Mouse (Mus musculus): ENCODE data around the gene Uck2. TPM values are rescaled to one million over a fixed set of nuclear protein-coding genes. Genes with fewer than 3 reads are reported as not detected.

Gene Uck2
- polyA plus RNA-seq, 1 experiment, result 20.5 TPM

- peaks cover 2% of the 10 kb centered on the region; the same call in 1 of the 2 replicates for H3K4me1 ChIP-seq (ENCODE audit: control insufficient read depth, insufficient read depth, low read length)
- H3K27ac ChIP-seq (ENCODE audit: insufficient read depth, low read length), result no peak overlapping the region
- no peak overlapping the region for H3K4me3 ChIP-seq (ENCODE audit: insufficient read depth, low read length)
- TF ChIP-seq POLR2A (IDR thresholded peaks at IDR 0.05; ENCODE audit: extremely low read depth, insufficient read depth, low read length) (no peak), CTCF (IDR thresholded peaks at IDR 0.05; ENCODE audit: extremely low read depth, insufficient read depth, low read length) (no peak)
Measured at GRCm38 (mm10) chr1:167305501-167306137, 20.5 kb upstream of the Uck2 start.

DNA sequence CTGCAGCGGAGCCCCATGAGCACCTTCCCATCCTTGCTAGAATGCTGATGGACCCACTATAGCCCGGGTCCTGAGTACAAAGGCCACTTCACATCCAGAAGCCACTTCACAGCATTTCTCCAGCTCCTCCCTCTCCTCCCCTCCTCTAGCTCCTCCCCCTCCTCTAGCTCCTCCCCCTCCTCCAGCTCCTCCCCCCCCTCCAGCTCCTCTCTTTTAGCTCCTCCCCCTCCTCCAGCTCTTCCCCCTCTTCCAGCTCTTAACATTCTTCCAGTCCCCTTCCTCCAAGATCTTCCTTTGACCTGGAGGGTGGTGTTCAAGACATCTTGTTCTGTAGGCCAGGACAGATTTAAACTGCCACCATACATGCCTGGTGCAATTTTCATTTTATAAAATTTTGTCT, 15.0 kb upstream of the Uck2 start:
- Histone ChIP-seq H3K27ac (ENCODE audit: insufficient read depth, low read length) (no peak overlapping the region), H3K4me3 (ENCODE audit: insufficient read depth, low read length) (no peak overlapping the region), H3K4me1 (ENCODE audit: control insufficient read depth, insufficient read depth, low read length) (no peaks in the 10 kb centered on the region)
- TF ChIP-seq CTCF (IDR thresholded peaks at IDR 0.05; ENCODE audit: extremely low read depth, insufficient read depth, low read length) (no peak), POLR2A (IDR thresholded peaks at IDR 0.05; ENCODE audit: extremely low read depth, insufficient read depth, low read length) (no peak)

DNA sequence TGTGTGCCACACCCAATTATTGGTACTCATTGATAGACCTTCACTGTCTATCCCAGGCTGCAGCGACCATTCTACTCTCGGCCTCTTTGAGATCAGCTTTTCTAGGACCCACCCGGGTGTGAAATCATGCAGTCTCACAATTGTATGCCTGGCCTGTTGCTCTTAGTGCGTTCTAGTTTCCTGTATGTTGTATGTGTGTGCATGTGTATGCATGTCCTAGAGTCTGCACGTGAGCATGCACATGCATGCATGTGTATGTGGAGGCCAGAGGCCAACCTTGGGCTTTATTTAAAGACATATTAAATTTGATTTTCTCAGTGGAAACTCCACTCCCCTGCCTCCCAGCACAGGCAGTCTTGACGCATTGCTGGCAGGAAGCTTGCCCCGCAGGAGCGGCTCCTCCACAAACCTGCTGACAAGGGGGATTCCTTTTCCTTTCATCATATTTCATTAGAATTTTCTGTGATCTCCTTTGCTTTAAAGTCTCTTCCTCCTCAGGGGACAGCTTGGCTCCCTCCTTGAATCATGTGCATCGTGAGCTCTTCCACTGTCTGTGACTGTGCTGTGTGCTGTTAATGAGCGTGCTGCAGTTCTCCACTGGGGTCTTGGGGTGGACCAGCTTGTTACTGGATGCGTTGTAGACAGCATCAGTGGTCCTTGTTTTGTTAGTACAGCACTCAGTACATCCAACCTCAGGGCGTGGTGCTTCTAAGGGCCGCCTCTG, 10.7 kb upstream of the Uck2 start:
- Histone ChIP-seq H3K27ac (ENCODE audit: insufficient read depth, low read length) (no peak overlapping the region), H3K4me3 (ENCODE audit: insufficient read depth, low read length) (no peak overlapping the region), H3K4me1 (ENCODE audit: control insufficient read depth, insufficient read depth, low read length) (no peaks in the 10 kb centered on the region)
- TF ChIP-seq CTCF (IDR thresholded peaks at IDR 0.05; ENCODE audit: extremely low read depth, insufficient read depth, low read length) (no peak), POLR2A (IDR thresholded peaks at IDR 0.05; ENCODE audit: extremely low read depth, insufficient read depth, low read length) (no peak)

DNA sequence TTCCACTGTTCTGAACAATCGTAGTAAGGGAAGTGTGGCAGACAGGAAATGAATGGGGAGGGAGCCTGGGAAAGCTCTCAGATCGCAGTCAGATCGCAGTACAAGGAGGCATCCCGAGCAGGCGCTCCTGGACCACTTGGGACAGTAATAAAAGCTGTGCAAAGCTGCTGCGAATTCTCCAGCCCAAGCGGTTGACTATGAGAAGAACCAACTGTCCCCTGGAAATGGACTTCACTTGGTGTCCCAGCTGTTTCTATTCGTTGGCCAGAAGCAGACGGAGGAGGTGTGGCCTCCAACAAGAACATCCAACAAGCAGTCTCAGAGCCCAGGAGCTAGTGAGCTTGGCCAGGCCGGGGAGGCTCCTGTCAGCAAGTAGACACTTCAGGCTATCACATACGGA, 7.3 kb upstream of the Uck2 start:
- TF ChIP-seq CTCF (IDR thresholded peaks at IDR 0.05; ENCODE audit: extremely low read depth, insufficient read depth, low read length), result no peak
- TF ChIP-seq POLR2A (IDR thresholded peaks at IDR 0.05; ENCODE audit: extremely low read depth, insufficient read depth, low read length), result no peak
- Histone ChIP-seq H3K4me3 (ENCODE audit: insufficient read depth, low read length) (no peak overlapping the region), H3K27ac (ENCODE audit: insufficient read depth, low read length) (no peak overlapping the region), H3K4me1 (ENCODE audit: control insufficient read depth, insufficient read depth, low read length) (peaks cover 2% of the 10 kb centered on the region; the same call in 1 of the 2 replicates)

DNA sequence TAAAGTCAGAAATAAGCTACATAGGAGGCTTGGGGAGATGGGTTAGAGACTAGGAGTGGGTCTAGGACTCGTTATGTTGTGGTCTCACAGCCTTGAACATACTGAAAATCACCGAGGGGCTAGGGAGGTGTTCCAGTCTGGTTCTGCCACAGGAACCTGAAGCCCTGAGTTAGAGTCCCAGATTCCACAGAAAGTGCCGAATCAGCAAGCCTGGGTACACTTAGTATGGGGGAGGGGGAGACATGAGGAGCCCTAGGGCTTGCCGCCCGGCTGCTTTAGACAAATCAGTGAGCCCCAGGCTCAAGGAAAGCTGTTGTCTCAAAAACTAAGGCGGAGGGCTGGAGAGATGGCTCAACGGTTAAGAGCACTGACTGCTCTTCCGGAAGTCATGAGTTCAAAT, 6.5 kb upstream of the Uck2 start:
- Histone ChIP-seq H3K27ac (ENCODE audit: insufficient read depth, low read length) (no peak overlapping the region), H3K4me1 (ENCODE audit: control insufficient read depth, insufficient read depth, low read length) (peaks cover 2% of the 10 kb centered on the region), H3K4me3 (ENCODE audit: insufficient read depth, low read length) (no peak overlapping the region)
- TF ChIP-seq POLR2A (IDR thresholded peaks at IDR 0.05; ENCODE audit: extremely low read depth, insufficient read depth, low read length) (no peak), CTCF (IDR thresholded peaks at IDR 0.05; ENCODE audit: extremely low read depth, insufficient read depth, low read length) (no peak)

- TF ChIP-seq POLR2A (IDR thresholded peaks at IDR 0.05; ENCODE audit: extremely low read depth, insufficient read depth, low read length) (no peak), CTCF (IDR thresholded peaks at IDR 0.05; ENCODE audit: extremely low read depth, insufficient read depth, low read length) (no peak)
- Histone ChIP-seq H3K27ac (ENCODE audit: insufficient read depth, low read length) (no peak overlapping the region), H3K4me3 (ENCODE audit: insufficient read depth, low read length) (no peak overlapping the region), H3K4me1 (ENCODE audit: control insufficient read depth, insufficient read depth, low read length) (peaks cover 4% of the 10 kb centered on the region)
Measured at GRCm38 (mm10) chr1:167290263-167290592, 5.1 kb upstream of the Uck2 start.

- TF ChIP-seq CTCF (IDR thresholded peaks at IDR 0.05; ENCODE audit: extremely low read depth, insufficient read depth, low read length) (no peak), POLR2A (IDR thresholded peaks at IDR 0.05; ENCODE audit: extremely low read depth, insufficient read depth, low read length) (no peak)
- Histone ChIP-seq H3K4me3 (ENCODE audit: insufficient read depth, low read length) (no peak overlapping the region), H3K4me1 (ENCODE audit: control insufficient read depth, insufficient read depth, low read length) (peaks cover 4% of the 10 kb centered on the region), H3K27ac (ENCODE audit: insufficient read depth, low read length) (no peak overlapping the region)
Measured at GRCm38 (mm10) chr1:167289567-167290262, 4.6 kb upstream of the Uck2 start.

DNA sequence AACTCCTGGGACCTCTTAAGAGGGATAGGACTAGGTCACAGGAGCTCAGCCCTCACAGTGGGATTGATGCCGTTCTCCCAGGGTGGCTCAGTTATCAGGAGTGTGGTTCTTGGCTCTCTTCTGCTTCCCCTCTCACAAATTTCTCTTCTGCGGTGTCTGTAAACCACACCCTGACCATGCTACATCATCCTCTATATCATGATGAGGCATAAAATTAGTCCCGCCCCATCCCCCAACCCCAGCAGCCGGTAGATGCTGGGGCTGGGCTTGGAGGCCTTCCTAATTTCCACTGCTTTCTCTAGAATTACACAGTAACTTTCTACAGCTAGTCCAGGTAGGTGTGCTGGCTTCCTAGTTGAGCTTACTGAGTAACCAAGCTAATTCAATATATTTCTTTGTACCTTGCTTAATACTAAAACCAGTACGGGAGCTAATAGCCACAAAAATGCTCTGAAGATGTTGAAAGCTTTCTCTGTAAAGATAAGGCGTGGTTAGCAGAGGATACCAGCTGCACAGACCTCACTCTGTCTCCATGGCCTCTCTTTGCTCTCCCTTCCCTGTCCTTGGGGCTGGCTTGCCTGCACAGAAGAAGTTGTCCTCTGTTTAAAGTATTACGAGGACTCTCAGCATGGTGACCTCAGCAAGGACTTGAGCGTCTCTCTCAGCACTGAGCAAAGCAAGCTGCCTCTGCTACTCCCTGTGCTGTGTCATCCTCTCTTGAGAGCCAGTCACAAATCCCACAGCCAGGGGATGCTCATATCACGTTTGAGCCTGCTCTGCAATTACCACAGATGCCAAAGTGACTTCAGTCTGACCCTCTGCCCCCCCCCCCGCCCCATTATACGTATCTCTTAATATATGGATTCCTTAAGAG, 3.8 kb upstream of the Uck2 start:
- H3K4me1 ChIP-seq (ENCODE audit: control insufficient read depth, insufficient read depth, low read length), result peaks cover 4% of the 10 kb centered on the region
- no peak overlapping the region for H3K4me3 ChIP-seq (ENCODE audit: insufficient read depth, low read length)
- TF ChIP-seq CTCF (IDR thresholded peaks at IDR 0.05; ENCODE audit: extremely low read depth, insufficient read depth, low read length), result no peak
- TF ChIP-seq POLR2A (IDR thresholded peaks at IDR 0.05; ENCODE audit: extremely low read depth, insufficient read depth, low read length), result no peak
- H3K27ac ChIP-seq (ENCODE audit: insufficient read depth, low read length), result no peak overlapping the region

- no peak for TF ChIP-seq CTCF (IDR thresholded peaks at IDR 0.05; ENCODE audit: extremely low read depth, insufficient read depth, low read length)
- TF ChIP-seq POLR2A (IDR thresholded peaks at IDR 0.05; ENCODE audit: extremely low read depth, insufficient read depth, low read length), result no peak
- no peak overlapping the region for H3K4me3 ChIP-seq (ENCODE audit: insufficient read depth, low read length)
- H3K4me1 ChIP-seq (ENCODE audit: control insufficient read depth, insufficient read depth, low read length), result peaks cover 4% of the 10 kb centered on the region
- no peak overlapping the region for H3K27ac ChIP-seq (ENCODE audit: insufficient read depth, low read length)
Measured at GRCm38 (mm10) chr1:167287156-167287555, 2.0 kb upstream of the Uck2 start.
